Mouse (Mus musculus) MEL (cell line): ENCODE measurements around the gene Trhr2. TPM values are rescaled to one million over a fixed set of nuclear protein-coding genes. Genes with fewer than 3 reads are reported as not detected.

Experiments
- DNase-seq: peaks from one replicate; pipeline ENCODE4 v3.0.0; 2011; ENCODE audit warnings: low read depth, low spot score
- H3K27ac ChIP-seq: 2 replicates; pipeline ENCODE4 v1.5.1; 2012; ENCODE audit warnings: low read depth, mild to moderate bottlenecking, control low read depth, low read length, moderate library complexity; ENCODE audit not compliant: control insufficient read depth
- H3K27me3 ChIP-seq, 2 experiments: fragments of 150-350 bp in 1 of 2; sonication (generic) in 1 of 2; 2 replicates each; pipeline ENCODE4 v1.6.1; 2012; ENCODE audit warnings: low read length in 2 of 2, mild to moderate bottlenecking in 2 of 2, improper control_type of control experiment in 1 of 2, moderate library complexity in 1 of 2; ENCODE audit not compliant: insufficient read depth in 2 of 2, control insufficient read depth in 1 of 2
- H3K36me3 ChIP-seq, 2 experiments: 2 replicates each; pipeline ENCODE4 v1.6.1; 2012 to 2014; ENCODE audit warnings: low read length in 2 of 2, improper control_type of control experiment in 1 of 2, inconsistent platforms in 1 of 2, mild to moderate bottlenecking in 1 of 2; ENCODE audit not compliant: insufficient read depth in 2 of 2, control insufficient read depth in 1 of 2
- H3K4me1 ChIP-seq, 2 experiments: fragments of 150-350 bp in 1 of 2; sonication (generic) in 1 of 2; 2 replicates each; pipeline ENCODE4 v1.6.1; 2012; ENCODE audit warnings: low read length in 2 of 2, improper control_type of control experiment in 1 of 2, mild to moderate bottlenecking in 1 of 2; ENCODE audit not compliant: insufficient read depth in 2 of 2, control insufficient read depth in 1 of 2
- H3K4me3 ChIP-seq, 2 experiments: fragments of 150-350 bp in 1 of 2; sonication (generic) in 1 of 2; 2 replicates each; pipeline ENCODE4 v1.5.1; 2012; ENCODE audit warnings: low read depth in 2 of 2, low read length in 2 of 2, mild to moderate bottlenecking in 2 of 2, moderate library complexity in 2 of 2, control low read depth in 1 of 2, improper control_type of control experiment in 1 of 2; ENCODE audit not compliant: control insufficient read depth in 1 of 2, insufficient read depth in 1 of 2
- H3K79me2 ChIP-seq: 2 replicates; pipeline ENCODE4 v1.6.1; 2012; ENCODE audit warnings: mild to moderate bottlenecking, low read length, moderate library complexity; ENCODE audit not compliant: control insufficient read depth, poor library complexity, insufficient read depth
- H3K9ac ChIP-seq: 2 replicates; pipeline ENCODE4 v1.6.1; 2012; ENCODE audit warnings: low read depth, mild to moderate bottlenecking, control low read depth, low read length, moderate library complexity; ENCODE audit not compliant: control insufficient read depth, poor library complexity, severe bottlenecking
- H3K9me3 ChIP-seq: fragments of 150-350 bp; sonication (generic); replicated peaks from 2 replicates; pipeline ENCODE4 v1.6.1; 2012; ENCODE audit warnings: mild to moderate bottlenecking, low read length, improper control_type of control experiment, moderate library complexity; ENCODE audit not compliant: insufficient read depth
- BHLHE40 ChIP-seq: IDR thresholded peaks from 2 replicates; pipeline ENCODE4 v1.6.1; 2012; ENCODE audit warnings: low read depth, mild to moderate bottlenecking, inconsistent platforms, low read length, improper control_type of control experiment, borderline replicate concordance
- CTCF ChIP-seq, 3 experiments: IDR thresholded peaks in 2 of 3; conservative IDR thresholded peaks in 1 of 3; 2 replicates each; pipeline ENCODE4 v1.5.1; 2011 to 2012; ENCODE audit warnings: low read length in 3 of 3, low read depth in 2 of 3, mild to moderate bottlenecking in 2 of 3, improper control_type of control experiment in 1 of 3, inconsistent platforms in 1 of 3, mixed read lengths in 1 of 3, moderate library complexity in 1 of 3; ENCODE audit not compliant: control insufficient read depth in 1 of 3, insufficient read depth in 1 of 3, poor library complexity in 1 of 3, severe bottlenecking in 1 of 3
- ELF1 ChIP-seq: IDR thresholded peaks from 2 replicates; pipeline ENCODE4 v1.6.1; 2014; ENCODE audit warnings: low read depth, mild to moderate bottlenecking, inconsistent platforms, low read length, improper control_type of control experiment, moderate library complexity
- EP300 ChIP-seq, 2 experiments: IDR thresholded peaks; 2 replicates each; pipeline ENCODE4 v1.6.1; 2011; ENCODE audit warnings: improper control_type of control experiment in 2 of 2, low read length in 2 of 2, low read depth in 1 of 2, mild to moderate bottlenecking in 1 of 2
- ETS1 ChIP-seq: IDR thresholded peaks from 2 replicates; pipeline ENCODE4 v1.6.1; 2012; ENCODE audit warnings: low read depth, mild to moderate bottlenecking, inconsistent platforms, low read length, improper control_type of control experiment, moderate library complexity
- GATA1 ChIP-seq: IDR thresholded peaks from 2 replicates; pipeline ENCODE4 v1.6.1; 2011; ENCODE audit warnings: low read depth, low read length, improper control_type of control experiment
- JUND ChIP-seq: IDR thresholded peaks from 2 replicates; pipeline ENCODE4 v1.6.1; 2011; ENCODE audit warnings: low read depth, mild to moderate bottlenecking, improper control_type of control experiment, low read length
- KAT2A ChIP-seq: conservative IDR thresholded peaks from 2 replicates; pipeline ENCODE4 v1.6.1; 2012; ENCODE audit warnings: low read depth, low read length, improper control_type of control experiment, inconsistent platforms
- MAFK ChIP-seq: IDR thresholded peaks from 2 replicates; pipeline ENCODE4 v1.6.1; 2011; ENCODE audit warnings: low read depth, mild to moderate bottlenecking, low read length, improper control_type of control experiment, borderline replicate concordance
- MXI1 ChIP-seq: IDR thresholded peaks from 2 replicates; pipeline ENCODE4 v1.6.1; 2011; ENCODE audit warnings: mild to moderate bottlenecking, low read depth, low read length, improper control_type of control experiment
- MYC ChIP-seq: IDR thresholded peaks from 2 replicates; pipeline ENCODE4 v1.6.1; 2011; ENCODE audit warnings: low read depth, mild to moderate bottlenecking, low read length, improper control_type of control experiment, moderate library complexity
- POLR2AphosphoS2 ChIP-seq: IDR thresholded peaks from 2 replicates; pipeline ENCODE4 v1.6.1; 2011; ENCODE audit warnings: low read length, improper control_type of control experiment
- POLR2AphosphoS5 ChIP-seq: IDR thresholded peaks from 2 replicates; pipeline ENCODE4 v1.6.1; 2012; ENCODE audit warnings: low read depth, borderline replicate concordance, mild to moderate bottlenecking, inconsistent platforms, low read length, moderate library complexity, mixed read lengths
- RAD21 ChIP-seq: IDR thresholded peaks from 2 replicates; pipeline ENCODE4 v1.6.1; 2011; ENCODE audit warnings: mild to moderate bottlenecking, low read depth, low read length, improper control_type of control experiment
- SMC3 ChIP-seq: IDR thresholded peaks from 2 replicates; pipeline ENCODE4 v1.6.1; 2011; ENCODE audit warnings: low read depth, low read length, improper control_type of control experiment
- TCF12 ChIP-seq: IDR thresholded peaks from 2 replicates; pipeline ENCODE4 v1.6.1; 2014; ENCODE audit warnings: low read depth, mild to moderate bottlenecking, inconsistent platforms, low read length, improper control_type of control experiment, moderate library complexity
- USF1 ChIP-seq: IDR thresholded peaks from 2 replicates; pipeline ENCODE4 v1.6.1; 2014; ENCODE audit warnings: low read depth, mild to moderate bottlenecking, inconsistent platforms, low read length, improper control_type of control experiment, moderate library complexity
- USF2 ChIP-seq, 2 experiments: IDR thresholded peaks; 2 replicates each; pipeline ENCODE4 v1.6.1; 2011 to 2012; ENCODE audit warnings: improper control_type of control experiment in 2 of 2, low read length in 2 of 2, borderline replicate concordance in 1 of 2, inconsistent platforms in 1 of 2, low read depth in 1 of 2, mild to moderate bottlenecking in 1 of 2; ENCODE audit not compliant: insufficient read depth in 1 of 2
- ZC3H11A ChIP-seq: IDR thresholded peaks from 2 replicates; pipeline ENCODE4 v1.6.1; 2012; ENCODE audit warnings: low read depth, mild to moderate bottlenecking, inconsistent platforms, low read length, improper control_type of control experiment
- ZKSCAN1 ChIP-seq: IDR thresholded peaks from 2 replicates; pipeline ENCODE4 v1.6.1; 2012; ENCODE audit warnings: low read depth, mild to moderate bottlenecking, inconsistent platforms, low read length, improper control_type of control experiment, moderate library complexity
- ZMIZ1 ChIP-seq: IDR thresholded peaks from 2 replicates; pipeline ENCODE4 v1.6.1; 2012; ENCODE audit warnings: low read depth, mild to moderate bottlenecking, inconsistent platforms, low read length, improper control_type of control experiment, moderate library complexity
- ZNF384 ChIP-seq: IDR thresholded peaks from 2 replicates; pipeline ENCODE4 v1.6.1; 2012; ENCODE audit warnings: low read depth, mild to moderate bottlenecking, inconsistent platforms, low read length, improper control_type of control experiment
- polyA plus RNA-seq, 2 experiments: library from polyadenylated mRNA; stranded (reverse) in 1 of 2; unstranded in 1 of 2; fragments of >175 nt in 1 of 2; fragments of >200 nt in 1 of 2; gene quantifications; 2 replicates each; pipeline versions ENCODE4 v1.2.1 to v1.2.4; 2012; ENCODE audit warnings: low replicate concordance in 2 of 2, low read depth in 1 of 2; ENCODE audit not compliant: insufficient read length in 2 of 2, insufficient read depth in 1 of 2, missing spikeins in 1 of 2
- total RNA-seq: library from RNA; depleted of rRNA; stranded (reverse); fragments of 300-350 nt; gene quantifications from 2 replicates; pipeline ENCODE4 v1.2.3, GENCODE M21; 2012

The Trhr2 gene
- total and polyA plus RNA-seq, 3 experiments = 0.07 to 0.12 TPM; not detected in 1

DNA sequence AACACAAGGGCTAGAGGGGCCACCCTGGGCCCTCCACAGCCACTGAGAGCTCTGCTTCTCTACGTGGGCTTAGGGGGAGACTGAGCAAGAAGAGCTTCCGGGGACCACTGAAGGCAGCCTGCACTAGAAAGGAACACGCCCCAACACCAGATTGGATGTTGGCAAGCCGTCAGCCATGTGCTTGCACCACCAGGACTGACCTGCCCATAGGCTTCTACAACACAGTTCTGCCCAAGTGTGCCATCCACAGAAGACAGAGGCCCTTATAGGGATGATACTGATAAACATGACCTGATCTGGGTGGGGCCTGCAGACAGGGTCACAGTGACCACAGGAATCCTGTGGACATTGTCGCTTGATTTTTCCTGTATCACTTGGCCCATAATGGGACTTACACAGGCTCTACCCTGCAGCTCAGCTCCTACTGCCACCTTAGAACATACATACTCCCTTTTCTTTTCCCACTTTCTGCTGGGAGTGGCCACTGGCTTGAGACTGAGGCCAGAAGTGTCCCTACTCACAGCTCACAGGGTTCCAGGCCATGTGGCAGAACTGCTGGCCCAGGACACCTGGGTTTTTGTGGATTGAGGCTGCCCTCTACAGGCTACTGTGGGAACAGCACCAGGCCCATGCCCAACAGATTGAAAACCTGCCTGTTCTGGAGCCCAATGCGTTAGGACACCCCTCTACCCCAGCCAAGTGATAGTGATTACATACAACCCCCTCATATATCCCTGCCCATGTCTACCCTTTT, 27.6 kb downstream of the Trhr2 start:
- TF ChIP-seq RAD21 (peak; percentile 88), ELF1 (no peak), POLR2AphosphoS5 (no peak; the same call in 1 of the 2 replicates), GATA1 (no peak), BHLHE40 (no peak), ZMIZ1 (no peak), JUND (no peak), ETS1 (no peak), USF1 (no peak), SMC3 (peak; percentile 76), CTCF (IDR thresholded peaks at IDR 0.05 in 2 of 3, conservative IDR thresholded peaks at IDR 0.05 in 1 of 3; ENCODE audit: control insufficient read depth in 1 of 3, insufficient read depth in 1 of 3, low read depth in 2 of 3, low read length in 3 of 3, poor library complexity in 1 of 3, severe bottlenecking in 1 of 3) (peak; percentile 83 to 84 (median 84)), MXI1 (peak; percentile 40; the same call in 1 of the 2 replicates), MAFK (no peak), USF2 (IDR thresholded peaks at IDR 0.05; ENCODE audit: borderline replicate concordance in 1 of 2, insufficient read depth in 1 of 2, low read depth in 1 of 2, low read length in 2 of 2) (no peak), ZKSCAN1 (no peak), ZC3H11A (peak; percentile 82), MYC (peak; percentile 80), KAT2A (no peak), ZNF384 (no peak), EP300 (IDR thresholded peaks at IDR 0.05; ENCODE audit: low read depth in 1 of 2, low read length in 2 of 2) (no peak), POLR2AphosphoS2 (peak; percentile 29; the same call in 1 of the 2 replicates), TCF12 (0 out of 2 replicates have a peak, but pooled peaks have one; percentile 8)
- Histone ChIP-seq H3K36me3 (peaks cover 7 to 34% of the 10 kb centered on the region in 2 experiments), H3K9ac (no peak overlapping the region), H3K27ac (no peak overlapping the region), H3K4me3 (no peak overlapping the region), H3K27me3 (no peaks in the 10 kb centered on the region), H3K9me3 (no peaks in the 10 kb centered on the region), H3K79me2 (no peaks in the 10 kb centered on the region), H3K4me1 (peaks cover 0 to 3% of the 10 kb centered on the region in 2 experiments; a peak in 1 of 4 replicates)
- DNase-seq = peak; percentile 70
